Mouse (Mus musculus) limb, embryonic 14.5 days (tissue): ENCODE results near the gene Gata5. TPM values are rescaled to one million over a fixed set of nuclear protein-coding genes. Genes with fewer than 3 reads are reported as not detected.

ENCODE experiments used
- ATAC-seq: fragments of 200-750 bp; cut with Nextera tagmentation; 2 replicates; pipeline ENCODE4 v1.8.0; 2017; ENCODE audit warnings: low read depth, moderate number of reproducible peaks, moderate TSS enrichment; ENCODE audit not compliant: low FRiP score
- DNase-seq: peaks from one replicate; pipeline ENCODE4 v3.0.0-alpha.2; 2015; ENCODE audit warnings: low spot score
- H3K27ac ChIP-seq: fragments of 300-500 bp; sonication (generic); replicated peaks from 2 replicates; pipeline ENCODE4 v1.5.1; 2014; ENCODE audit warnings: low read depth, mild to moderate bottlenecking, low read length, moderate library complexity, mixed read lengths
- H3K27me3 ChIP-seq: fragments of 300-500 bp; sonication (generic); 2 replicates; pipeline ENCODE4 v1.6.1; 2014; ENCODE audit warnings: low read length, mixed read lengths; ENCODE audit not compliant: control insufficient read depth, insufficient read depth
- H3K36me3 ChIP-seq: fragments of 300-500 bp; sonication (generic); 2 replicates; pipeline ENCODE4 v1.6.1; 2014; ENCODE audit warnings: mild to moderate bottlenecking, low read length, moderate library complexity, mixed read lengths; ENCODE audit not compliant: control insufficient read depth, insufficient read depth
- H3K4me1 ChIP-seq: fragments of 300-500 bp; sonication (generic); 2 replicates; pipeline ENCODE4 v1.6.1; 2014; ENCODE audit warnings: antibody characterized with exemption, low read length, mixed read lengths; ENCODE audit not compliant: control insufficient read depth, insufficient read depth
- H3K4me2 ChIP-seq: fragments of 300-500 bp; sonication (generic); replicated peaks from 2 replicates; pipeline ENCODE4 v1.6.1; 2014; ENCODE audit warnings: low read depth, mild to moderate bottlenecking, low read length, moderate library complexity; ENCODE audit not compliant: severe bottlenecking
- H3K4me3 ChIP-seq: fragments of 300-500 bp; sonication (generic); replicated peaks from 2 replicates; pipeline ENCODE4 v1.5.1; 2014; ENCODE audit warnings: low read length
- H3K9ac ChIP-seq: fragments of 300-500 bp; sonication (generic); 2 replicates; pipeline ENCODE4 v1.6.1; 2014; ENCODE audit warnings: mild to moderate bottlenecking, low read depth, low read length, moderate library complexity; ENCODE audit not compliant: severe bottlenecking
- H3K9me3 ChIP-seq: fragments of 300-500 bp; sonication (generic); 2 replicates; pipeline ENCODE4 v1.6.1; 2016; ENCODE audit warnings: low read length; ENCODE audit not compliant: control insufficient read depth
- POLR2A ChIP-seq: fragments of 200-500 bp; IDR thresholded peaks from 2 replicates; pipeline ENCODE4 v1.8.0; 2012; ENCODE audit warnings: inconsistent platforms, mild to moderate bottlenecking, moderate library complexity, borderline replicate concordance; ENCODE audit not compliant: insufficient read depth, insufficient read length; ENCODE audit errors: extremely low read depth
- WGBS: fragments of 180-500 bp; shearing (Covaris S2); extraction: QIAGEN DNeasy Blood & Tissue Kit; methylation state at CpG from one replicate; pipeline ENCODE4 v1.1.7; 2014; 5-methylcytosine and 5-hydroxymethylcytosine counted together
- polyA plus RNA-seq, 2 experiments: library from polyadenylated mRNA; depleted of rRNA in 1 of 2; stranded (reverse) in 1 of 2; unstranded in 1 of 2; fragments of >200 nt; fragmentation: Nextera tagmentation in 1 of 2; extraction: Ambion mirVana in 1 of 2; gene quantifications; 2 replicates each; pipeline versions ENCODE4 v1.2.1 to v1.2.3; 2012 to 2014

Gata5 gene
- polyA plus RNA-seq, 2 experiments: 0.05 to 0.06 TPM

GRCm38 (mm10) chr2:180329466-180329865 is 5.0 kb downstream of the Gata5 start:
- Histone ChIP-seq H3K4me2 (no peak overlapping the region), H3K4me1 (peaks cover 8% of the 10 kb centered on the region), H3K4me3 (no peak overlapping the region), H3K9me3 (no peaks in the 10 kb centered on the region), H3K36me3 (no peaks in the 10 kb centered on the region), H3K27me3 (peaks cover 29% of the 10 kb centered on the region), H3K27ac (no peak overlapping the region), H3K9ac (no peak overlapping the region)
- TF ChIP-seq POLR2A: no peak
- no peak for ATAC-seq
- WGBS: 88% methylated on average over 1 of the region's 1 CpGs
- no peak for DNase-seq

- WGBS: 16% methylated on average over 14 of the region's 14 CpGs
- DNase-seq (no peak), ATAC-seq (no peak)
- Histone ChIP-seq H3K9ac (no peak overlapping the region), H3K36me3 (no peaks in the 10 kb centered on the region), H3K27me3 (no peaks in the 10 kb centered on the region), H3K4me3 (no peak overlapping the region), H3K4me1 (peaks cover 4% of the 10 kb centered on the region; the same call in 1 of the 2 replicates), H3K4me2 (no peak overlapping the region), H3K27ac (no peak overlapping the region), H3K9me3 (no peaks in the 10 kb centered on the region)
- TF ChIP-seq POLR2A: no peak
Observed at GRCm38 (mm10) chr2:180322674-180323355, 11.7 kb downstream of the Gata5 start.

GRCm38 (mm10) chr2:180320216-180320615 is 14.3 kb downstream of the Gata5 start:
- no peaks in the 10 kb centered on the region for H3K27me3 ChIP-seq
- H3K4me2 ChIP-seq: no peak overlapping the region
- TF ChIP-seq POLR2A: no peak
- no peaks in the 10 kb centered on the region for H3K36me3 ChIP-seq
- peaks cover 4% of the 10 kb centered on the region; the same call in 1 of the 2 replicates for H3K4me1 ChIP-seq
- no peak overlapping the region for H3K4me3 ChIP-seq
- ATAC-seq: no peak
- 70% methylated on average over 4 of the region's 4 CpGs for WGBS
- H3K9ac ChIP-seq: no peak overlapping the region
- H3K9me3 ChIP-seq: no peaks in the 10 kb centered on the region
- H3K27ac ChIP-seq: no peak overlapping the region
- no peak for DNase-seq

- Histone ChIP-seq H3K4me2 (no peak overlapping the region), H3K4me3 (no peak overlapping the region), H3K36me3 (no peaks in the 10 kb centered on the region), H3K9me3 (no peaks in the 10 kb centered on the region), H3K9ac (no peak overlapping the region), H3K27me3 (no peaks in the 10 kb centered on the region), H3K4me1 (peaks cover 1% of the 10 kb centered on the region; the same call in 1 of the 2 replicates), H3K27ac (no peak overlapping the region)
- no peak for TF ChIP-seq POLR2A
- DNase-seq (no peak), ATAC-seq (no peak)
- WGBS: 79% methylated on average over 7 of the region's 7 CpGs
Observed at GRCm38 (mm10) chr2:180317591-180317990, 16.9 kb downstream of the Gata5 start.

- Histone ChIP-seq H3K36me3 (no peaks in the 10 kb centered on the region), H3K9ac (no peak overlapping the region), H3K4me3 (no peak overlapping the region), H3K27me3 (no peaks in the 10 kb centered on the region), H3K4me2 (no peak overlapping the region), H3K9me3 (no peaks in the 10 kb centered on the region), H3K27ac (no peak overlapping the region), H3K4me1 (no peaks in the 10 kb centered on the region)
- 92% methylated on average over 2 of the region's 2 CpGs for WGBS
- no peak for TF ChIP-seq POLR2A
- DNase-seq (no peak), ATAC-seq (no peak)
Observed at GRCm38 (mm10) chr2:180314292-180314691, 20.2 kb downstream of the Gata5 start.
